Mouse (Mus musculus): ENCODE measurements around the gene Fxyd1.

Gene Fxyd1

DNA sequence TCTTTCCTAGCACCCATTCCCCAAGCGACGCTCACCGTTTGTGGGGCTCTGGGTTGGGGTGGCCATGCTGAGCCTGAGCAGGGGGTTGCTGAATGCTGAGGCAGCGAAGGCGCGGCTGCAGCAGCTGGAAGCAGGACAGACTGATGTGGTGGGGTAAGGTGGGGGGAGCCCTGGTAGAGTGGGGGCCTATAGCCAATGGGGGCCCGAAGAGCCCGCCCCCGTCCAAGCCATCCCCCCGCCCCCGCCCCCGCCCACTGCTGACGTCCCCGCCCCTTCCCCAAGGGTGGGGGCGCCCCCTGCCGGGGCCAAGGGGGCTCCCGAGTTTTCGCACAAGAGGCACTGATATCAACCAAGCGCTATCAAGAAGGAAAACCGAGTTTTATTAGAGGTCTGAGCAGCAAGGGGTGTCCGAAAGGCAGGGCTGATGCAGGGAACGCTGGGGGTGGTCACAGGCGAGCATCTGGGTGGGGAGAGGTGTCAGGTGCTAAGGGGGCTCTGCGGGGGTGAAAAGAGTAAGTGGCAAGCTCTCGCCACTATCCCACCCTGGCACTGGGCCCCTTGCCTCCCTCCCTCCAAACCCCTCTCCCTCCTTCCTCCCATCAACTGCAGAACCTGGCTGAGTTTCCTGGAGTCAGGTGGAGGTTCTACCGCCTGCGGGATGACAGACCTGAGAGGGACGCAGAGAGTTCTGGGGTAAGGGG is 5.5 kb downstream of the Fxyd1 start, which contains the start of gene Fxyd7:
Gene Fxyd7 (minus strand): TSS at position 147 of the 701 bp plus-strand sequence.
- peak; percentile 42 for DNase-seq

DNA sequence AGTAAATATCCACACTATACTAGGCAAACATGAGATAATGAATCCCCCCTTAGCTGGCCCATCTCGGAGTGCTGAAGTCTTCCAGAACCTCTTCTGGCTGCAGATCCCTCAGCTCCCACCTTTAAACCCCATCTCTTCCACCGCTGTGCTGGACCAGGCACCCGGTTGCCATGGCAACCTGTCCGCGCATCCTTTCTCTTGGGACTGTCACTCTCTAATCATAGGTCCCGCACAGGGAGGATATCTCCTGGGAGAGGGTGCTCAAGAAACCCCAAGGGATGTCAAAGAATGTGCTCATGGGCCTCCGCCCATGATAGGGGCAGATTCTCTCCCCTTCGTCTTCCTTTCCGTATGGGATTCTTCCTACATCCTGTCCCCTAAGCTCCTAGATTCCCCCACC is 6.1 kb downstream of the Fxyd1 start:
- peak; percentile 56 for DNase-seq

DNA sequence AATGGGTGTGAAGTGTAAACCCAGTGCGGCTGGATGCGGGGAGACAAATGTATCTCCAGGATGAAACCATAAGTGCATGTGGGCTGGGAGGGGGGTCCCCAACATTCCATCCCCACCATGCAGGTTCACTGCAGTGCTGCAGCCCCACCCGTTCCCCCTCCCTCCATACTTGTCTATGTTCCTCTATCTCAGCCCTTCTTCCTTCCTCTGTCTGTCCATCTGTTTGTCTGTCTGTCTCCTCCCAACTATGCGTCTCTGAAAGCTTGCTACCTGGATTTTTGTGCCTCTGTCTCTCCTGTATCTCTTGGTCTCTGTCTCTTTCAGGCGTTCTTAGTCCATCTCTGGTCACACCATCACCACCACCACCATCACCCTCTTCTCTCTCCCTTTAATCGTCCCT is 6.5 kb downstream of the Fxyd1 start:
- no peak for DNase-seq

DNA sequence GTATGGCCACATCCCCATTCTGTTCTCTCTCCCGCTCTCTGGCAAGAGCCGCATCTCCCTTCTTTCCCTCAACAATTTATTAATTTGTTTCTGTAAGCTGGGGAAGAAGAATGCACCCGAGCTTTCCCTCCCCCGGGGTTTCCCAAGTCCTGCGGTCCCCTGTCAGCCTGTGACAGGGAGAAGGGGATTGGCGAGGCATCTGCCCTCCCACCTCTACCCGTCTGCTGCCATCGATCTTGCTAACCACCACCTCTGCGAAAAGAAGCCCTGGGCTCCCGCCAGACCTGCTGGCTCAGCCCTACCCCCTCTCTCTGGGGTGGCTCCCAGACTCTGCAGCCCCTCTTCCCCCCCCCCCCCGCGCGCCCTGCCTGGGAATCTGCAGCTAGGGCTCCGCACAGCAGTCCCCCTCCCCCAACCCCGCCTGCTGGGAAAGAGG is 7.1 kb downstream of the Fxyd1 start:
- peak; percentile 63 for DNase-seq

DNA sequence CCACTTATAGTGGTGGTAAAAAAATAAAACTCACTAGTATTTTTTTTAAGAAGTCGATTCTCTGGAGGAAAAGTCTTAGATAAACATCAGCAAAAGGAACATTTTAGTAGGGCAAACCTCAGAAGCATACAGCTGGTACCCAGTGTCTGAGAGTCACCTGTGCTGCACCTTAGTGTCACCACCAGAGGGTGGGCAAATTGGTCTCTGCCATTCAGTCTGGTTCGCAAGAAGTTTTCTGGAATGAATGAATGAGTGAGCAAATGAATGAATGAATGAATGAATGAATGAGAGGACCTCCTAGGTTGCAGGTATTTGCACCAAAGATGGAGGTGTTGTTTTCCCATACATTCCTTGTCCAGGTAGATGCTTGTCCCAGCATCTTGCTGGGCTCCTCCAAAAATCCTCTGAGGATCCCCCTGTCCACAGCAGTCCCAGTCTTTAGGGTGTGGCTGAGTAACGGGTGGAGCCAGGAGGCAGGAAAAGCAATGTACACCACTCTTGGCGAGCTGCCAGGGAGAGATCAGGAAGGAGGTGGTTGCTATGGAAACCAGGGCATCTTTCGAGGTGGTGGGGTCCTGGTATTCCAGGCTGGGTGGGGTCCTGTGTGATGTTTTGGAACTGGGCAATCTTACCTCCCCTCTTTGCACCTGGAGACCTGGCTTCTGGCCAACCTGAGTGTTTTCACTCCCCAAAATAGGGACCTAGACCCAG is 7.7 kb downstream of the Fxyd1 start:
- DNase-seq, result peak; percentile 60

DNA sequence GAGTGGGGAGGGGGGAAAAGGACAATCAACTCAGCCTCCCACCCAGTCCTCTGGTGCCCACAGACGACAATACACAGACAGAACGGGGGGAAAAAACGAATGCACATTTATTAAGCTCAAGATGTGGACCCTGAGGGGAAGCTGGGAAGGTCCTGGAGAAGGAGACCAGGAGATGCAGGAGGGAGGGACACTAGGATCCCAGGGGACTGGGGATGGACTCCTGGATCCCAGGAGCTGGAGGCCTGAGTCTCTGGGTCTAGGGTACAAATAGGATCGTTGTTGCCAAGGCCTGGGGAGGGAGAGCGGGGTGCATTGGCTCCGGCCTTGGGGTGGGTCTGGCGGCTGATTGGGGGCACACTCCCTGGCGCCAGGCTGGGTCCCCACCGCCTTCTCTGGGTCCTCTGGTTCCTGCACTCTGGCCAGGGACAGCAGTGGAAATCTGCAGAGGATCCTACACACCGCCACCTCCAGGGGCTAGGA is 14.5 kb downstream of the Fxyd1 start, which contains the start of gene Fxyd5:
Gene Fxyd5 (minus strand): TSS at position 51 of the 480 bp plus-strand sequence.
- DNase-seq, result no peak

DNA sequence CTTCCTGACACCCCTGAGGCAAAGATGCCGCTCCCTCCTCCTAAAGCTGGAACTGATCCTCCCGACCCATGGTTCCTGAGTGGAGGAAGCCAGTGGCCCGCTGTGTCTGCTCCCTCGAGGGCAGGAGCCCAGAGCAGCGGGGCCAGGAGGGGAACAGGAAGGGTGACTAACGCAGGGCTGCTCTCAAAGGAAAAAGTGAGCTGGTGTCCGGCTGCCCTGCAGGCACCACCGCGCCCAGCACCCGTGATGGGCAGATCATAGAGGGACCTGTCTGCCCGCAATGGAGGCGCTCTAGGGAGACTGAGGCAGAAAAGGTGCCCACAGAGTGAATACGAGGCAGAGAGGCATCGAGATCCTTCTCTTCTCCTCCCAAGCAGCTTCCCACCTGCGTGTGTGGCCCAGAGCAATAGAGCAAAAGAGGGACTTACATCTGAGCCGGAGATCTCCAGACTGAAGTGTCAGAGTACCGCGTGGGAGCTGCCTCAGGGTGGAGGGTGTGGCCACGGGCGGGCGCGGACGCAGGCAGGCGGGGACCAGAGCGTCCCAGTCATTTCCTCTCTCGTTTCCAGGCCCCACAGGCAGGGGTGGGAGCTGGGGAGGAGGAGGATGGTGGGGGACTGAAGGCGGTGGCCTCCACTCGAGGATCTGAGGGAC is 15.2 kb downstream of the Fxyd1 start:
- no peak for DNase-seq

DNA sequence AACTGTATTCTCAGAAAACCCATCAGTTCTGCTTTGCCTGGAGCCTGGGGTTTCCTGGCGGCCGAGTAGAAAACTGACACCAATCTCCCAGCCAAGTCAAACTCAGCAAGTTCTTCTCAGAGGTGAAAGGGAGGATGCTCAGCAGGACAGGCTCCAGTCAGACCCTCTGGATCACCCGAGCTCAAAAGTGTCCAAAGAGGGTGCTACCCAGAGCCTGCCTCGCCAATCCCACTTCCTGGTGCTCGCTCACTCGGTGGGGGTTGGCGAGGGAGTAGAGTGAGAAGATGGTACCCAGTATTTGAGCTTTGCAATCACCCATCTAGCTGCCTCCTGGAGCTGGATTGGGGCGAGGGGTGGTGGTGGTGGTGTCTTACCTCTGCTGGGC is 16.0 kb downstream of the Fxyd1 start:
- no peak for DNase-seq

DNA sequence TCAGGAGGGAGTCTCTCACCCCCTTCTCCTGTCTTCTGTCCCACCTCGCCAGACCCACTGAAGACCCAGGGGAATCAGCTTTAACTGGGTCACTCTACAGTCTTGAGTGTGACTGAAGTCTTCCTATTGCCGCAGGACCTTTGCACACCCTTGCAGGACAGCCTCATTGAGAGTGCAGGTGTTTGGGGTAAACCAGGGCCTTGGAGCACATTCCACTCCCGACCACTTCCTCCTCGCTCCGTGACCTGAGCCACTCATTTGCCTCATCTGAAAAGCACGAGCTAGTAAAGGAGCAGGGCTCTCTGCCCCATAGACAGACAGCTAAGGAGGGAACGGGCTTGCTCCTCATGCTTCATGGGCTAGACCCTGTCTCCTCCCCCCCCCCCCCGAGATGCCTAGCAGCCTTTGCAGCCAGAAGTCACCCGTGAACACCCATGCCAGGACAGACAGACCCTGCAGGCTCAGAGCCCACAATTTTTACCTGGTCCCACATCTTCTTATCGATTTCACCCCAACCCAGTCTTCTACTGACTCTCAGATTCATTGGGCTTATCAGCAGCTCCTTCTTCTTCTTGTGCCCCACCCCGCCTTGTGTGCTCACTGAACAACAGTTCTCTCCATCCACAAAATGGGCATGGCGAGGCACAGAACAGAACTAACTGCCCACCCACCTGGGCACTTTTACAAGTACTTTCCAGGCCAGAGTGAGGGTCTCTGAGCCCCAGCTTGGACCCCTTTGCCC is 16.5 kb downstream of the Fxyd1 start:
- no peak for DNase-seq

DNA sequence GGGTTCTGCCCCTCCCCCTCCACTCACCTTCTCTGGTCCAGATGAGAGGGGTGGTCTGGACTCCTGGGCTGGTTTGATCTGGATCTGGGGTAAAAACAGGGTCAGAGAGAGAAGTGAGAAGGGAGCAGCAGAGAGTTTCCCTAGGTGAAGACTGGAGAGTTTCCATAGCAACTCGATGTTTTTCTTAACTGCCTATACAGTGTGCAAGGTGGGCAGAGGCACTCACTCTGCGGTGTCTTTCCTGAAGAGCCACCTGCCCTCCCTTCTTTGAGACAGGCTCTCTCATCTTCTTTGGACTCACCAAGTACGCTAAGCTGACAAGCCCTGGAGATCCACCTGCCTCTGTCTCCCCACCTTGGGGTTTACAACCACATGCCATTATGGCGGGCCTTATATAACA is 18.0 kb downstream of the Fxyd1 start:
- no peak for DNase-seq

DNA sequence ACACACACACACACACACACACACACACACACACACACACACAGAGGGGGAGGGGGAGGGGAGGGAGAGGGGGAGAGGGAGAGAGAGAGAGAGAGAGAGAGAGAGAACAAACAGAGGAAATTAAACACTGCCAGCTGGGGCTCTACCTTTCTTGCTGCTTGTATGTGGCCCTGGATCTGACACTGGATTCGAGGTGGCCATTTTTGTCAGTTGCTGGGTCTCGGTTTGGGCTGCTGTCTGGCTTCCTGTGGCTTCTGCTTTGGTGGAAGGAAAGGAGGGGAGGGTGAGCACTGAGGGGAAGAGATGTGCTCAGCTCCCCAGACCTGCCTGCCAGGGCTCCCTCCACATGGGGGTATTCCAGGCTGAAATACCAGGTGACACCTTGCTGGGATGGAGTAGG is 19.3 kb downstream of the Fxyd1 start:
- DNase-seq, result no peak

DNA sequence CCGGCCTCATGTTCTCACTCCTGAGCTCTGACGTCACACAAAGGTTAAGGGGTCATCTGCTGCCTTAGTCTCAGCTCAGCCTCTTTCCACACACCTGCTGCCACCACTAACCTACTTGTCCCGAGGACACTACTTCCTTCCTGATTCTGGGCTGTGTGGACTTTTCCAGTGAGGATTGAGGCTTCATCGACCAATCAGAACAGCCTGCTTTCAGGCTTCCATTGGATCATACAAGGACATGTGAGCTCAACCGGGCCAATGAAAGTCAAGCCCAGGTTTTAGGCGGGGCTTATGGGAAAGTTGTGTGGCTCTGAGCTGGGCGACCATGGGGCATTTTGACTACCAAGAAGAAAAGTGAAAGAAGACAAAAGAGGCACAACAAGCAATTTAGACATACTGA is 20.1 kb downstream of the Fxyd1 start:
- no peak for DNase-seq

DNA sequence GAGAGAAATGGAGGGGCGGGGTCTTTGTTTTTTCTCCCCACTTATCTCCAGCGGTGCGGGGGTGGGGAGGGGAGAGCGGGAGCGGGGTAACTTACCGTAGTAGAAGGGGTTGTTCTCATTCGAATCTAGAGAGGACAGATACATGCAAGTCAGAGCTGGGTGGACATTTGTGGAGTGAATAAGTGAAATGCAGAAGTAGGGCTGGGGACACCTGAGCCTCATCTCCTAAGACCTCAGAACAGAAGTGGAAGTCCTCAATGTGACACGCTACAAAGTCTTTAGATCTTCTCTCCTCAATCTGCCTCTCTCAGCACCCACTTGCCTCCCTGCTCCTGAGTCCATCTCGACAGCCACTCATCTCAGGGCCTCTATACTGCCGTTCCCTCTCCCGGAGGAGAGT is 21.7 kb downstream of the Fxyd1 start:
- no peak for DNase-seq

DNA sequence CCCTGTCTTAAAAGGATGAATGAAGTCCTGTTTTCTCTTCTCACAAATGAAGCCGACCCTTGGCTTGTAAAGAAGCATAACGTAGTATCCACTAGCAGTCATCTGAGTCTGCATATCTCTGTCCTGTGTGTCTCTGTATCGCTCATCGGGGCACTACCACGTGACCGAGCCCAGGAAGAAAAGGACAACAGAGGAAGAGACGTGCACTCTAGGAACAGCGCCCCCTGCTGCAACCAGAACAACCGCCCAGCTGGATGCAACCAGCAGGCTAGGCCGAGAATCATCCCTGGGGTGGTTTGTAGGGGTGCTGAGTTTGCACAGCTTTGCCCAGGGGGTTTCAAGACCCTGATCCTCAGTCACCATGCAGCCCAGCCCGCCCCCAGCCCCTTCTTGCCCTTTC is 22.2 kb downstream of the Fxyd1 start:
- no peak for DNase-seq

DNA sequence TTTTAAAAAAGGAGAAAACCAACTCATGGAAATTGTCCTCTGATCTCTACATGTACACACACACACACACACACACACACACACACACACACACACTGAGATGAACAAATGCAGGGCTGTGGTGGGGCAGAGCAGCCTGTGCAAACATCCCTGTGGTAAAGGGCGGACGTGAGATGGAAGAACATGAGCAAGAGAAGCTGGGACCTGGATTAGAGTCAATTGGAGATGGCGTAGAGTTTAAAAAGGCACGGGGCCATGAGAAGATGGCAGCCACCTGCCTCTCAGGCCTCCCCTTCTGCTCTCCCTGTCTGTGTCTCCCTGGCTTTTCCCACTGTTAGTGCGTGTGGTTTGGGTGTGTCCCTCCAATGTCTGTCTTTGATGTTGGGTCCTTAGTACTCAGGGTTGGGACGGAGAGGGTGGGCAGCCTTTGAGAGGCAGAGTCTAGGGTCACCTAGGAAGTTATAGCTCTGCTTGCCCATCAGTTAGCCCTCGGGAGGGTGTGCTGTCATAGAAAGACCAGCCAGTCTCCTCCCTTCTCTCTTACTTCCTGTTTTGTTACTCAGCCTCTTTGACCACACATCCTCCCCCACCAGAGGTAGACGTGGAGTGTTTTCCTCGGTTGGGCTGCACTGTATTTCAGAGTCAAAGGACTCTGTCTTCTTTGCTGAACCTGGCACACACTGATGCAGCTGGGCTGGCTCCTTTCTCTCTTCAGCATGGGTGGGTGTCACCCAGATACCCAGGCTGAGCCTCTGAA is 23.4 kb downstream of the Fxyd1 start:
- no peak for DNase-seq

DNA sequence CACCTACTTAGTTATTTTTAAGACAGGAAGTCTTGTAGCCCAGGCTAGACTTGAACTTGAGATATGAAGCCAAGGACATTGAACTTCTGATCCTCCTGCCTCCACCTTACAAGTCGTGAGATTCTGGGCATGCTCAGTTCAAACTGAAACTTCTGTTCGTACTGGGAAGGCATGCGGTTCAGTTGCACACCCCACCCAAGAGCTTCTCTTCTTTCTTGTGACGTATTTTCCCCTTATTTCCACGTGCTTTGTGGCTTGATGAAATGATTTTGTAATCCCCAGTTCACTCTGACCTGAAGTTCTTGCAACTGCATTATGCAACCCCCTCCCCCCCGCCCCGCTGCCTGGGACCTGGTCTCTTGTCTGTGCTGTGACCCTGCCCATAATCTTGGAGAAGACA is 25.3 kb downstream of the Fxyd1 start:
- no peak for DNase-seq

DNA sequence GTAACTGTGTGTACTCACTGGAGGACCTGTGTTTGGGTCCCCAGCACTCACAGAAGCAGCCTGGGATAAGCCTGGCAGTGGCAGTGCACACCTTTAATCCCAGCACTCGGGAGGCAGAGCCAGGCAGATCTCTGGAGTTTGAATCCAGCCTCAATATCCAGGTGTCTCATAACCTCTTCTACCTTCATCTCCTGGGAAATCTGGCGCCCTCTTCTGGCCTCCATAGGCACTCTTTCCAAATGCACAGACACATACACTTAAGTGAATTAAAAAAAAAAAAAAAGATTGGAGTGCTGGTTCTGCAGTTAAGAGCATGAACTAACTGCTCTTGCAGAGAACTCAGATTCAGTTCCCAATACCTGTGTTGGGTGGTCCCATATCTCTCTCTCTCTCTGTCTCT is 26.3 kb downstream of the Fxyd1 start:
- no peak for DNase-seq

DNA sequence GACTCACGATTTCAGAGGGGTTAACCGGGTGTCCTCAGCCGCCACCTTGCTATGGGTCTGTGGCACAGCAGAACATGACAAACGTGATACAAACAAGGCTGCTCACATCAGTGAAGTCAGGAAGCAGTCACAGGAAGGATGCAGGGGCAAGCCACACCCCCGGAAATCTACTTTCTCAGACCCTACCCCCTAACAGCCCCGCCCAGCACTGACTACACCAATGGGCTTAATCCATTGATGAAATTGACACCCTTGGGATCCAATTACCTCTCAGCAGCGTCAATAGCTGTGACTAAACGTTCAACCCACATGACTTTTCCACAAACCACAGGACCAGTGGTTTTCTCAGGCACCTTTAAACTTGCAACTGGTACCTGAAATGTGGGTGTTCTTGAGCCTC is 28.4 kb downstream of the Fxyd1 start:
- DNase-seq, result no peak

DNA sequence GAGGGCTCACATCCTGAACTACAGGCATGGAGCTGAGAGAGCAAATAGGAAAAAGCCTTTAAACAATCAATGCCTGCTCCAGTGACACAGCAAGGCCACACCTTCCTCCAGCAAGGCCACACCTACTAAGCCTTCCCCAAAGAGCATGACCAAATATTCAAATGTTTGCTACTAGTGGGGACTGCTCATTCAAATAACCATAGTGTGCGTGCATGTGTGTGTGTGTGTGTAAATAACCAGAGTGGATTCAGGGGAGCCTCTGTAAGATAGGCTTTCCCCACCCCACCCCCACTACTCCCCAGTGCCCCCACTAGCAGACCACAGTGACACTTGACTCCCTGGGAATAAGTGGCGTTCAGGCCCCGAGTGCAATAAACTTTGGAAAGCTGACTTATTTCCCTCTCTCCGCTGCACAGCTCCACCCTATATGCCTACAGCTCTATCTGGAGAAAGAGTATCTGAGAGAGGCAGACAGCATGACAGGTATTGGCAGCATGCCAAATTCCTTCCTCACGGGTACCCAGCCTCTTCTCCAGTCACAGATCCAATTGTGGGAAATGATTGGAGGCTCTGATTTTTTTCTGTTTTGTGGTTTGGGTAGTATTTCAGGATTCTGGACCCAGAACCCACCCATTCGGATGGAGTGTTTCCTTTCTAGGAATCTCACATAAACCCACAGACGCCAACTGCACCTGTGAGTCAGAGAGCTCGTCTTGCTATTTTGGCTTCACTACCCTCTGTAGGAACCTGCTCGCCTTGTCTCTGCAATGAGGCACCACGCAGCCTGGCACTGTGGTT is 39.7 kb downstream of the Fxyd1 start:
- no peak for DNase-seq

DNA sequence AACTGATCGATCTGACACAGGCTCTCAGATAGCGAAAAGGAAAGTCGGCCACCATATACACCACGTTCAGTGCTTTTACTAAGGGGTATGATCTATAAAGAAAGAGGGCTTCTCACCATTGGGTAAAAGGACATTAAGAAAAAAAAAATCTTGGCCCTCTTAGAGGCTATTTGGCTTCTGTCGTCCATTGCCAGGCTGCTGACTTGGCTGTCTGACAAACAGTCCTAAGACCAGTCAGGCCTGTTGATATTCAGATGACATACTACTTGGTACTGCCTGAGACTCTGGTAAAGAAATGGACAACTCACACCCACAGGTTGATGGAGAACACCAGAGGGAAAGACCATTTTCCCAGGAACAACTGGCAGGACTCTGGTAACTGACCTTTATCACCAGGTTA is 44.0 kb downstream of the Fxyd1 start:
- DNase-seq, result no peak

DNA sequence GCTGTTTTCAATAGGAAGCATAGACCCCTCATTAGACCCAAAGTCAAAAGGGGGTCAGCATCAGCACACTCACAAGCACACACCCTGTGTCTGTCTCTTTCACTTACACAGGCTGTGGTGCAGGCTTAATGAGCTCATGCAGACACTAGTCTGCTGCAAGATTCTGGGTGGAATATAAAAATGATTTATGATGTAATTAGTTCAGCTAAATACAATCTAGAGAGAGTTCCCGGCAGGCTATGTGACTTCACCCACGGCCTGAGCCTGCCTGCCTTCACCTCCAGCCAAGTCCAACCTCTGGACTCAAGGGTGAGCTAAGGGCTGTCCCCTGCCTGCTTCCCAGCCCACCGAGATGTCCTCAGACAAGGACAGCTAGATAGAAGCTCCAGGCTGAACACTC is 48.1 kb downstream of the Fxyd1 start:
- no peak for DNase-seq

DNA sequence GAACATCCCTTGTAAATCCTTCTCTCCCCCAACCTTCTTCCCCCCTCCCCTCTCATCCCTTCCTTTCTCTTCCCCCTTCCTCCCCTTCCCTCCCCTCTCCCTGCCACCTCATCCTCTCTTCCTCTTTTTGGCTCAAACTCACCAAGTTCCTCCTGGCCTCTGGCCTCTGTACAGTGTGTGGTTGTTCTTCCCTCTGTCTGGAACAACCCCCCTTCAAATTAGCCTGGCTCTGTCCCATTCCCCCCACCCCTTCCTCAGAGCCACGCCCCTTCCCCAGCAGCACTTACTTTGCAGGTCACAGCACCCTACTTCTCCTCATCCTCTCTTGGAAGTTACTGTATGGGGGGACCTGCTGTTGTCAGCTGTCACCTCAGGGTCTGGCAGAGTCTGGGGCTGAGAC is 48.8 kb downstream of the Fxyd1 start:
- no peak for DNase-seq

Data from right cerebral cortex, postnatal 4 days (tissue).